Mouse (Mus musculus) hindbrain, embryonic 13.5 days (tissue): Measurements from ENCODE around the gene Stap1. TPM values are rescaled to one million over a fixed set of nuclear protein-coding genes. Genes with fewer than 3 reads are reported as not detected.

Source experiments
- ATAC-seq: fragments of 200-750 bp; cut with Nextera tagmentation; 2 replicates; pipeline ENCODE4 v1.8.0; 2017; ENCODE audit warnings: moderate TSS enrichment; ENCODE audit not compliant: low FRiP score
- H3K27ac ChIP-seq: fragments of 300-500 bp; sonication (generic); 2 replicates; pipeline ENCODE4 v1.5.1; 2015; ENCODE audit warnings: inconsistent platforms, mild to moderate bottlenecking, moderate library complexity
- H3K27me3 ChIP-seq: fragments of 300-500 bp; sonication (generic); 2 replicates; pipeline ENCODE4 v1.6.1; 2015; ENCODE audit warnings: mild to moderate bottlenecking, inconsistent platforms
- H3K36me3 ChIP-seq: fragments of 300-500 bp; sonication (generic); 2 replicates; pipeline ENCODE4 v1.6.1; 2015; ENCODE audit warnings: mild to moderate bottlenecking, inconsistent platforms
- H3K4me1 ChIP-seq: fragments of 300-500 bp; sonication (generic); replicated peaks from 2 replicates; pipeline ENCODE4 v1.6.1; 2015; ENCODE audit warnings: inconsistent platforms
- H3K4me2 ChIP-seq: fragments of 300-500 bp; sonication (generic); 2 replicates; pipeline ENCODE4 v1.6.1; 2015; ENCODE audit warnings: inconsistent platforms, mild to moderate bottlenecking, moderate library complexity
- H3K4me3 ChIP-seq: fragments of 300-500 bp; sonication (generic); 2 replicates; pipeline ENCODE4 v1.5.1; 2015; ENCODE audit warnings: mild to moderate bottlenecking, inconsistent platforms
- H3K9ac ChIP-seq: fragments of 300-500 bp; sonication (generic); 2 replicates; pipeline ENCODE4 v1.6.1; 2015; ENCODE audit warnings: mild to moderate bottlenecking, inconsistent platforms
- H3K9me3 ChIP-seq: fragments of 300-500 bp; sonication (generic); 2 replicates; pipeline ENCODE4 v1.6.1; 2016; ENCODE audit warnings: inconsistent platforms
- WGBS: fragments of 180-500 bp; shearing (Covaris S2); methylation state at CpG from one replicate; pipeline ENCODE4 v1.1.7; 2015; 5-methylcytosine and 5-hydroxymethylcytosine counted together
- polyA plus RNA-seq: library from polyadenylated mRNA; unstranded; fragments of >200 nt; fragmentation: Nextera tagmentation; extraction: Ambion mirVana; gene quantifications from 2 replicates; pipeline ENCODE4 v1.2.1, GENCODE M21; 2015

Gene Stap1
- polyA plus RNA-seq, 1 experiment from 2014 or later, result 0.32 TPM

GRCm38 (mm10) chr5:86086751-86087150 is 15.2 kb downstream of the Stap1 start:
- Histone ChIP-seq H3K27me3 (no peaks in the 10 kb centered on the region), H3K4me1 (no peaks in the 10 kb centered on the region), H3K36me3 (no peaks in the 10 kb centered on the region), H3K27ac (no peak overlapping the region), H3K9me3 (no peaks in the 10 kb centered on the region), H3K4me3 (no peak overlapping the region), H3K9ac (no peak overlapping the region), H3K4me2 (no peak overlapping the region)
- ATAC-seq, result no peak
- WGBS, result 84% methylated on average over 6 of the region's 6 CpGs

- H3K36me3 ChIP-seq, result no peaks in the 10 kb centered on the region
- H3K27me3 ChIP-seq, result no peaks in the 10 kb centered on the region
- no peaks in the 10 kb centered on the region for H3K9me3 ChIP-seq
- H3K4me1 ChIP-seq, result no peaks in the 10 kb centered on the region
- ATAC-seq, result no peak
- no peak overlapping the region for H3K4me3 ChIP-seq
- no peak overlapping the region for H3K27ac ChIP-seq
- no peak overlapping the region for H3K9ac ChIP-seq
- H3K4me2 ChIP-seq, result no peak overlapping the region
- 93% methylated on average over 9 of the region's 9 CpGs for WGBS
Observed at GRCm38 (mm10) chr5:86094754-86095153, 23.2 kb downstream of the Stap1 start.

GRCm38 (mm10) chr5:86098988-86099387 is 27.4 kb downstream of the Stap1 start:
- Histone ChIP-seq H3K27me3 (no peaks in the 10 kb centered on the region), H3K9me3 (no peaks in the 10 kb centered on the region), H3K4me3 (no peak overlapping the region), H3K27ac (no peak overlapping the region), H3K4me1 (no peaks in the 10 kb centered on the region), H3K36me3 (no peaks in the 10 kb centered on the region), H3K4me2 (no peak overlapping the region), H3K9ac (no peak overlapping the region)
- no peak for ATAC-seq
- WGBS, result 90% methylated on average over 3 of the region's 3 CpGs

- no peak overlapping the region for H3K9ac ChIP-seq
- H3K27me3 ChIP-seq, result no peaks in the 10 kb centered on the region
- H3K36me3 ChIP-seq, result 0 out of 2 replicates have a peak, but pooled peaks cover 4% of the 10 kb centered on the region
- WGBS, result 89% methylated on average over 3 of the region's 3 CpGs
- no peak overlapping the region for H3K4me3 ChIP-seq
- H3K4me1 ChIP-seq, result no peaks in the 10 kb centered on the region
- H3K4me2 ChIP-seq, result no peak overlapping the region
- H3K27ac ChIP-seq, result no peak overlapping the region
- no peaks in the 10 kb centered on the region for H3K9me3 ChIP-seq
- no peak for ATAC-seq
Observed at GRCm38 (mm10) chr5:86100621-86101020, 29.1 kb downstream of the Stap1 start.

- no peaks in the 10 kb centered on the region for H3K27me3 ChIP-seq
- H3K4me1 ChIP-seq, result no peaks in the 10 kb centered on the region
- no peak overlapping the region for H3K4me2 ChIP-seq
- H3K4me3 ChIP-seq, result no peak overlapping the region
- H3K9me3 ChIP-seq, result no peaks in the 10 kb centered on the region
- WGBS, result 100% methylated on average over 2 of the region's 2 CpGs
- H3K27ac ChIP-seq, result no peak overlapping the region
- H3K36me3 ChIP-seq, result peaks cover 9% of the 10 kb centered on the region
- no peak overlapping the region for H3K9ac ChIP-seq
- ATAC-seq, result peak; percentile 24; the same call in 1 of the 2 replicates
Observed at GRCm38 (mm10) chr5:86102176-86102575, 30.6 kb downstream of the Stap1 start.

GRCm38 (mm10) chr5:86106610-86107009 is 35.1 kb downstream of the Stap1 start:
- no peak overlapping the region for H3K27ac ChIP-seq

GRCm38 (mm10) chr5:86111074-86111473 is 39.5 kb downstream of the Stap1 start:
- H3K4me1 ChIP-seq, result no peaks in the 10 kb centered on the region
- H3K4me3 ChIP-seq, result no peak overlapping the region
- no peaks in the 10 kb centered on the region for H3K9me3 ChIP-seq
- H3K4me2 ChIP-seq, result no peak overlapping the region
- H3K9ac ChIP-seq, result no peak overlapping the region
- no peaks in the 10 kb centered on the region for H3K27me3 ChIP-seq
- WGBS, result 98% methylated on average over 1 of the region's 1 CpGs
- no peak overlapping the region for H3K27ac ChIP-seq
- no peak for ATAC-seq
- peaks cover 35% of the 10 kb centered on the region for H3K36me3 ChIP-seq

More at GRCm38 (mm10) chr5:86106610-86107009, 35.1 kb downstream of the Stap1 start:
- Histone ChIP-seq H3K4me3 (no peak overlapping the region), H3K27me3 (no peaks in the 10 kb centered on the region), H3K4me1 (no peaks in the 10 kb centered on the region), H3K4me2 (no peak overlapping the region), H3K9ac (no peak overlapping the region), H3K9me3 (no peaks in the 10 kb centered on the region), H3K36me3 (peaks cover 25% of the 10 kb centered on the region)
- no peak for ATAC-seq
- 84% methylated on average over 2 of the region's 2 CpGs for WGBS

GRCm38 (mm10) chr5:86113037-86113436 is 41.5 kb downstream of the Stap1 start:
- no peak overlapping the region for H3K9ac ChIP-seq
- H3K4me1 ChIP-seq, result no peaks in the 10 kb centered on the region
- H3K36me3 ChIP-seq, result peaks cover 29% of the 10 kb centered on the region
- no peaks in the 10 kb centered on the region for H3K9me3 ChIP-seq
- ATAC-seq, result no peak
- no peaks in the 10 kb centered on the region for H3K27me3 ChIP-seq
- H3K4me3 ChIP-seq, result no peak overlapping the region
- 99% methylated on average over 2 of the region's 2 CpGs for WGBS
- no peak overlapping the region for H3K27ac ChIP-seq
- H3K4me2 ChIP-seq, result no peak overlapping the region

GRCm38 (mm10) chr5:86113997-86114396 is 42.5 kb downstream of the Stap1 start:
- Histone ChIP-seq H3K9ac (no peak overlapping the region), H3K9me3 (no peaks in the 10 kb centered on the region), H3K4me3 (no peak overlapping the region), H3K36me3 (peaks cover 32% of the 10 kb centered on the region), H3K4me2 (no peak overlapping the region), H3K27me3 (no peaks in the 10 kb centered on the region), H3K4me1 (no peaks in the 10 kb centered on the region), H3K27ac (no peak overlapping the region)
- 85% methylated on average over 1 of the region's 1 CpGs for WGBS
- no peak for ATAC-seq

- Histone ChIP-seq H3K9ac (no peak overlapping the region), H3K4me3 (no peak overlapping the region), H3K27me3 (no peaks in the 10 kb centered on the region), H3K27ac (no peak overlapping the region), H3K36me3 (peaks cover 35% of the 10 kb centered on the region), H3K4me2 (no peak overlapping the region), H3K9me3 (no peaks in the 10 kb centered on the region), H3K4me1 (no peaks in the 10 kb centered on the region)
- WGBS, result 95% methylated on average over 9 of the region's 9 CpGs
- ATAC-seq, result no peak
Observed at GRCm38 (mm10) chr5:86118457-86119094, 47.0 kb downstream of the Stap1 start.

- Histone ChIP-seq H3K27ac (no peak overlapping the region), H3K4me3 (no peak overlapping the region), H3K9me3 (no peaks in the 10 kb centered on the region), H3K36me3 (peaks cover 40% of the 10 kb centered on the region), H3K4me1 (no peaks in the 10 kb centered on the region), H3K4me2 (no peak overlapping the region), H3K27me3 (no peaks in the 10 kb centered on the region), H3K9ac (no peak overlapping the region)
- ATAC-seq, result no peak
- 98% methylated on average over 1 of the region's 1 CpGs for WGBS
Observed at GRCm38 (mm10) chr5:86128749-86129148, 57.2 kb downstream of the Stap1 start.

GRCm38 (mm10) chr5:86129828-86130227 is 58.3 kb downstream of the Stap1 start:
- Histone ChIP-seq H3K36me3 (peaks cover 38% of the 10 kb centered on the region), H3K9ac (no peak overlapping the region), H3K27ac (no peak overlapping the region), H3K27me3 (no peaks in the 10 kb centered on the region), H3K4me3 (no peak overlapping the region), H3K4me1 (no peaks in the 10 kb centered on the region), H3K9me3 (no peaks in the 10 kb centered on the region), H3K4me2 (no peak overlapping the region)
- no peak for ATAC-seq
